ENCODE assay signal across 13 mouse cellular contexts in the genomic region with DNA sequence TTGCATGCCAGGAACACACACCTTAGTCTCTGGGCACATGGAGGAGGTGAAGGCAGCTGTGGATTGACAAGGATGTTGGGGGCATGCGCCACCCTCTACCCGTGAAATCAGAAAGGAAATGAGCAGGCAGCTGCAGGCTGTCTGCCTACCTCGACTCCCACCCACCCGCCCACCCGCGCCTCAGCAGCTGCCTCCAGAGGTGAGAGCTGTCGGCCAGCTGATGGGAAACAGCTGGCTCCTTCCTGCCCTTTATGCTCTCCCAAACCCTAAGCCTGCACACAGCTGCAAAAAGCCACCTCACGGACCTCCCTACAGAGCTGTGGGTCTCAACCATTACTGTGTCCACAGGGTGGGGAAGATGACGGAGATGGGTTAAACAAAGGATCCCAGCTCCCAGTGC. TPM values are rescaled to one million over a fixed set of nuclear protein-coding genes. Genes with fewer than 3 reads are reported as not detected.
A peak's percentile ranks its signal among the peaks of the same experiment; 100 is the strongest.
DNase-seq lines count a peak whose midpoint lies in the region; ATAC-seq and TF ChIP-seq lines count a peak whose summit lies in the region.
"Had no signal": no experiment of that assay in that cellular context is flagged by ENCODE, and none has a peak within 500 bp of the region (broad histone marks: within the 10 kb centered on the region; RNA-seq: fewer than 3 reads in every experiment).

No protein-coding gene starts in this region.

- H3K79me2 ChIP-seq in myocyte (ENCODE audit: control insufficient read depth, insufficient read depth) = no peaks in the 10 kb centered on the region

- WGBS in hindbrain, embryonic 10.5 days = 49% methylated on average over 9 of the region's 9 CpGs
- 54% methylated on average over 9 of the region's 9 CpGs for WGBS in hindbrain, embryonic 11.5 days
- WGBS in heart, embryonic 16.5 days = 26% methylated on average over 9 of the region's 9 CpGs

- no peaks in the 10 kb centered on the region; the same call in 1 of the 2 replicates for H3K27me3 ChIP-seq in hindbrain, embryonic 10.5 days (ENCODE audit: insufficient read depth, poor library complexity, severe bottlenecking)
- no peaks in the 10 kb centered on the region for H3K27me3 ChIP-seq in hindbrain, embryonic 11.5 days (ENCODE audit: control insufficient read depth, insufficient read depth, low read length)
- H3K27me3 ChIP-seq in G1E (ENCODE audit: insufficient read depth, low read length) (peaks cover 4% of the 10 kb centered on the region; the same call in 1 of the 2 replicates), myocyte (ENCODE audit: control insufficient read depth, insufficient read depth, insufficient read length) (no peaks in the 10 kb centered on the region)
- no peaks in the 10 kb centered on the region for H3K27me3 ChIP-seq in heart, embryonic 16.5 days (ENCODE audit: control insufficient read depth, insufficient read depth, low read length)
- H3K27me3 ChIP-seq: forebrain, embryonic 12.5 days had no signal

- TF ChIP-seq CTCF in G1E (IDR thresholded peaks at IDR 0.05; ENCODE audit: low read depth, low read length) = no peak

- no peak for ATAC-seq in hindbrain, embryonic 11.5 days (ENCODE audit: low FRiP score)
- ATAC-seq in G1E (ENCODE audit: extremely low read depth, insufficient number of reproducible peaks, low FRiP score, poor library complexity, severe bottlenecking) = no peak
- peak; percentile 33; the same call in 1 of the 2 replicates for ATAC-seq in heart, embryonic 16.5 days (replicated peaks; ENCODE audit: extremely low read depth, insufficient read depth, low FRiP score)

- intact Hi-C loops in left cerebral cortex, postnatal 36 days (cut with DNase I) = no loop called here

- no peak for TF ChIP-seq POLR2A in myocyte (IDR thresholded peaks at IDR 0.05; ENCODE audit: insufficient read length, low read depth)

- H3K9me3 ChIP-seq in hindbrain, embryonic 10.5 days = no peaks in the 10 kb centered on the region
- H3K9me3 ChIP-seq in hindbrain, embryonic 11.5 days (ENCODE audit: control insufficient read depth, low read length) = no peaks in the 10 kb centered on the region
- H3K9me3 ChIP-seq in G1E (replicated peaks) = 0 out of 2 replicates have a peak, but pooled peaks cover 2% of the 10 kb centered on the region
- H3K9me3 ChIP-seq in heart, embryonic 16.5 days (replicated peaks; ENCODE audit: control insufficient read depth, low read length) = no peaks in the 10 kb centered on the region
- H3K9me3 ChIP-seq: forebrain, embryonic 12.5 days had no signal

- no peak overlapping the region for H3ac ChIP-seq in myocyte (ENCODE audit: control insufficient read depth, insufficient read length)

- peaks cover 18% of the 10 kb centered on the region for H3K4me1 ChIP-seq in hindbrain, embryonic 10.5 days (replicated peaks)
- no peaks in the 10 kb centered on the region for H3K4me1 ChIP-seq in hindbrain, embryonic 11.5 days (replicated peaks; ENCODE audit: control insufficient read depth, insufficient read depth, low read length)
- H3K4me1 ChIP-seq in G1E (ENCODE audit: insufficient read depth, low read depth, low read length) = peaks cover 40% of the 10 kb centered on the region
- peaks cover 26% of the 10 kb centered on the region for H3K4me1 ChIP-seq in heart, embryonic 16.5 days (ENCODE audit: control insufficient read depth, insufficient read depth, low read length)
- H3K4me1 ChIP-seq: forebrain, embryonic 12.5 days had no signal

- DNase-seq in hindbrain, embryonic 10.5 days (ENCODE audit: low spot score) = no peak
- DNase-seq in hindbrain, embryonic 11.5 days (ENCODE audit: low spot score) = no peak
- no peak for DNase-seq in G1E (ENCODE audit: low spot score)
- DNase-seq in layer of hippocampus, postnatal 14 days (ENCODE audit: low spot score in 2 of 2) = no peak
- no peak for DNase-seq in right cerebral cortex, postnatal 10 days (ENCODE audit: low spot score in 2 of 2)
- DNase-seq in left cerebral cortex, postnatal 36 days (ENCODE audit: low spot score in 2 of 2) = no peak
- DNase-seq: adrenal gland, adult 2 months; cerebellum, adult 18-20 months; spleen, adult 18-20 months had no signal

- peak overlapping the region; percentile 40; the same call in 1 of the 2 replicates for H3K27ac ChIP-seq in hindbrain, embryonic 10.5 days
- H3K27ac ChIP-seq in hindbrain, embryonic 11.5 days (ENCODE audit: low read depth, low read length) = no peak overlapping the region
- no peak overlapping the region for H3K27ac ChIP-seq in heart, embryonic 16.5 days (ENCODE audit: low read length)
- H3K27ac ChIP-seq: forebrain, embryonic 12.5 days; liver, embryonic 14.5 days had no signal

- no peak overlapping the region for H3K9ac ChIP-seq in hindbrain, embryonic 11.5 days (ENCODE audit: low read depth, low read length)
- H3K9ac ChIP-seq in heart, embryonic 16.5 days (ENCODE audit: low read length) = no peak overlapping the region
- H3K9ac ChIP-seq: forebrain, embryonic 12.5 days; liver, embryonic 14.5 days had no signal

- H3K4me2 ChIP-seq in hindbrain, embryonic 11.5 days (replicated peaks; ENCODE audit: low read depth, low read length) = no peak overlapping the region
- H3K4me2 ChIP-seq in heart, embryonic 16.5 days (ENCODE audit: low read depth, low read length) = peak overlapping the region; percentile 56; the same call in 1 of the 2 replicates
- peak overlapping the region; percentile 75 for H3K4me2 ChIP-seq in myocyte (ENCODE audit: low read depth)
- H3K4me2 ChIP-seq: forebrain, embryonic 12.5 days had no signal

- H3K4me3 ChIP-seq in hindbrain, embryonic 10.5 days = no peak overlapping the region
- H3K4me3 ChIP-seq in hindbrain, embryonic 11.5 days (ENCODE audit: low read depth, low read length) = no peak overlapping the region
- H3K4me3 ChIP-seq in G1E (ENCODE audit: low read depth, low read length) = peak overlapping the region; percentile 42; the same call in 1 of the 2 replicates
- no peak overlapping the region for H3K4me3 ChIP-seq in heart, embryonic 16.5 days (ENCODE audit: low read length)
- H3K4me3 ChIP-seq in myocyte = no peak overlapping the region
- H3K4me3 ChIP-seq: forebrain, embryonic 12.5 days had no signal

- H3K36me3 ChIP-seq in hindbrain, embryonic 10.5 days = no peaks in the 10 kb centered on the region
- H3K36me3 ChIP-seq in hindbrain, embryonic 11.5 days (ENCODE audit: control insufficient read depth, insufficient read depth, low read length) = no peaks in the 10 kb centered on the region
- no peaks in the 10 kb centered on the region for H3K36me3 ChIP-seq in G1E (replicated peaks)
- H3K36me3 ChIP-seq in heart, embryonic 16.5 days (ENCODE audit: control insufficient read depth, insufficient read depth) = no peaks in the 10 kb centered on the region
- H3K36me3 ChIP-seq in myocyte (ENCODE audit: control insufficient read depth, insufficient read depth) = no peaks in the 10 kb centered on the region
- H3K36me3 ChIP-seq: forebrain, embryonic 12.5 days had no signal

TF ChIP-seq in myocyte, 11 proteins besides CTCF, POLR2A, EP300 and RAD21:
- TF ChIP-seq E2F4 (IDR thresholded peaks at IDR 0.05; ENCODE audit: insufficient read depth) = no peak
- TF ChIP-seq MYOG (IDR thresholded peaks at IDR 0.05; ENCODE audit: control insufficient read depth in 1 of 3, insufficient read depth in 1 of 3, insufficient read length in 2 of 3, low read depth in 2 of 3) = peak in 1 of 3 experiments; percentile 26
- TF ChIP-seq SRF (IDR thresholded peaks at IDR 0.05; ENCODE audit: control insufficient read depth, insufficient read length, low read depth) = no peak
- peak; percentile 57 for TF ChIP-seq TCF12 (IDR thresholded peaks at IDR 0.05; ENCODE audit: insufficient read depth, poor library complexity, severe bottlenecking)
- TF ChIP-seq TCF3 (IDR thresholded peaks at IDR 0.05; ENCODE audit: insufficient read length, low read depth) = peak; percentile 74
- TF ChIP-seq MYOD1 (IDR thresholded peaks at IDR 0.05; ENCODE audit: control insufficient read depth in 1 of 3, insufficient read length in 2 of 3, low read depth in 2 of 3) = peak in 2 of 3 experiments; percentile 77 to 92

RNA-seq across cellular contexts. Expression of gene Errfi1, which starts 44.4 kb away (rescaled TPM):
- polyA plus RNA-seq in hindbrain, embryonic 10.5 days (2016; fragmentation: Nextera tagmentation; extraction: Ambion mirVana) = 29.7 and 32.1 TPM in 2 replicates
- polyA plus RNA-seq in hindbrain, embryonic 11.5 days (2014; fragmentation: Nextera tagmentation; extraction: Ambion mirVana) = 34.0 and 36.7 TPM in 2 replicates
- total RNA-seq in G1E (2014; fragmentation: Nextera tagmentation) = not detected in 2 replicates
- 0.05 TPM in 1 of 2 replicates, not detected in the other for total RNA-seq in G1E (2017)
- polyA plus RNA-seq in G1E (2012) = not detected in 2 replicates
- 12.8 and 13.9 TPM in 2 replicates for polyA plus RNA-seq in heart, embryonic 16.5 days (2015; fragmentation: Nextera tagmentation; extraction: Ambion mirVana)
- 18.9 TPM for polyA plus RNA-seq in myocyte (2012; fragmentation: generic; extraction: Trizol)
- 10 to 100 TPM; 37.1 to 38.4 TPM for total RNA-seq in layer of hippocampus, postnatal 14 days (2021)
- total RNA-seq in left cerebral cortex, postnatal 36 days (2021) = 10 to 100 TPM; 27.4 TPM

Comparison
In these comparisons a context has a peak if more than half of its experiments do, and no peak if none do; other contexts are left out.
1. RNA of gene Errfi1, which starts 44.4 kb away (polyA plus RNA-seq): 34.0 to 36.7 TPM in hindbrain, embryonic 11.5 days, 29.7 to 32.1 TPM in hindbrain, embryonic 10.5 days, 18.9 TPM in myocyte (single experiment) and 12.8 to 13.9 TPM in heart, embryonic 16.5 days; not detected in G1E; every median in the first group is over 10 times any median in the second.